Mouse (Mus musculus) liver, adult (tissue): Measurements from ENCODE around the gene Bnc2.

Experiments
- GATA4 ChIP-seq: IDR thresholded peaks from 2 replicates; pipeline ENCODE4 v1.6.1; 2014; ENCODE audit warnings: mild to moderate bottlenecking, low read length; ENCODE audit not compliant: insufficient replicate concordance

The Bnc2 gene

DNA sequence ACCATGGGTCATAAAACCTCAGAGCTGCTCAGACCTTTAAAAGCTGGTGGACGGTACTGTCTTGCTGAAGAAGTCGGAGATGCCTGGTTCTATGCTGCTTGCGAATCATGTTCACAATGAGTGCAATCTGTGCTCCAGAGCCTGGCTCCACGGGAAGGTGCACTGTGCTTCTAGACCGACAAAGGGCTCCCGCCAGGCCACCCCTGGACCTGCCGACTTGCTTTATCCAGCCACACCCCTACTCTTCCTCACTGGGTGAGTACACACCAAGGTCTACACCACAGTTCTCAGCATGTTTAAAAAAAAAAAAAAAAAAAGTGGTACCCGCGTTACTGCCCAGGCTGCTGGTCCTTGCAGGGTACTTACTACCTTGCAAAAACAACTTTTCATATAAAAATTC lies 174.8 kb downstream of the Bnc2 start:
- TF ChIP-seq GATA4 = no peak

GRCm38 (mm10) chr4:84498469-84498868 lies 176.6 kb downstream of the Bnc2 start:
- no peak for TF ChIP-seq GATA4

GRCm38 (mm10) chr4:84488323-84488722 lies 186.8 kb downstream of the Bnc2 start:
- TF ChIP-seq GATA4 = no peak

DNA sequence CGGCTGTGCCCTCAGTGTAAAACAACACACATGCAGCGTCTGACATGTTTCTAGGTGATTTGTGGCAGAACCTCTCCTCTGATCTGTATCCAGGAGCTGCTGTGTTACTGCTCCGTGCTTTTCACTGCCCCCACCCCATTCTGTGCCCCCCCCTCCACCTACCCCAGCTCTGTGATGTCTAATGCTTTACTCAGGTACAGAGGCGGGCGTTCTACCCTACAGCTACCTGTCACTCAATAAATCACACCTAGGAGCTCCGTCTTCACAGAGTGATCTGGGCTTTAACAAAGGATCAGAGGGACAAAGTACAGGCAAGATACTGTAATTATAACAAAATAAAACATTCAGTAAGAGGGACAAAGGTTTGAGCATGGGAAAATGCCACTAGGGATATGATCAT lies 192.4 kb downstream of the Bnc2 start:
- TF ChIP-seq GATA4 = no peak

DNA sequence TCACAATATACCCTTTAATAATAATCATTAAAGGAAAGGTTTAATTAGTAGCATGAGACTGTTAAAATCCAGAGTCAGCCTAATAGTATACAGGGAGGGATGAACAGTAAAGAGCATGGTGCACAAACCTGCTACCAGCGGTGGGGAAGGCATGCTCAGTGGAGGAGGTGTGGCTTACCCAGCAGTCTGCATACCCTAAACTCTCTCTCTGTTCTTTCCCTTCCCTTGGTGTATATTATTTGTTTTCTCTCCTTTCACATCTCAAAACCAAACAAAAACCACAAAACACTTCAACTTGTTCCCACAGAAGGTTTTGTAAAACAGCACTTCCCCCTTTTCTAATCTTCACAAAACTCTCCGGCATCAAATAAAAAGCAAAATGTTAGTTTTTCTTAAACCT lies 202.4 kb downstream of the Bnc2 start:
- no peak for TF ChIP-seq GATA4

GRCm38 (mm10) chr4:84470106-84470885 lies 204.8 kb downstream of the Bnc2 start:
- TF ChIP-seq GATA4 = no peak

DNA sequence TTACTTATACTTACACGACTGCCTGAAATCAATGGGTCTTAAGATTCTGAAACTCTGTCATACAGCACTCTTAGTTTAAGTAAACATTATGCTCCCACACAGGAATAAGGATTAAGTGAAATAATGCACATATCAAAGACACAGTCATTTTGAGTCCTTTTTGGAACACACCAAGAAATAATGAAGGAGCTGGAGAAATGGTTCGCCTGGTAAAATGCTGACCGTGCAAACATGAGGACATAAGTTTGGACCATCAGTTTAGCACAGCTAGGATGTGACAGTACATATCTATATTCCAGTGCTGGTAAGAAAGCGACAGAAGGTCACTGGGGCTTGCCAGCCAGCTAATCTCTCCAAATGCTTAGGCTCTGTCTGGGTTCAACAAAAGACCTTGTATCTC lies 205.7 kb downstream of the Bnc2 start:
- TF ChIP-seq GATA4 = no peak

- TF ChIP-seq GATA4 = no peak
Measured at GRCm38 (mm10) chr4:84467722-84468121, 207.4 kb downstream of the Bnc2 start.

DNA sequence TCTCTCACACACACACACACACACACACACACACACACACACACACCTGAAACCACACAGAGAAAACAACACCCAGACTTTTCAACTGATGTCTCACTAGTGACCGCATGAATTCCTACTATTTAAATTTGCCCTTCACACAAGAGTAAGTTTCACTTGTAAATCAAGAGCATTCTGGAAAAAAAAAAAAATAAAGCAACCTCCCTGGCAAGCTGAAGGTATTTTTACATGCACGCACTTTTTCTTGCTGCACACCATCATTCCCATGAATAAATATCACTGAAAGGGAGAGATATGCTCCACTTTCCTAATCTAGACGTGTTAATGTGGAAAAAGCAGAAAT lies 216.9 kb downstream of the Bnc2 start:
- no peak for TF ChIP-seq GATA4

DNA sequence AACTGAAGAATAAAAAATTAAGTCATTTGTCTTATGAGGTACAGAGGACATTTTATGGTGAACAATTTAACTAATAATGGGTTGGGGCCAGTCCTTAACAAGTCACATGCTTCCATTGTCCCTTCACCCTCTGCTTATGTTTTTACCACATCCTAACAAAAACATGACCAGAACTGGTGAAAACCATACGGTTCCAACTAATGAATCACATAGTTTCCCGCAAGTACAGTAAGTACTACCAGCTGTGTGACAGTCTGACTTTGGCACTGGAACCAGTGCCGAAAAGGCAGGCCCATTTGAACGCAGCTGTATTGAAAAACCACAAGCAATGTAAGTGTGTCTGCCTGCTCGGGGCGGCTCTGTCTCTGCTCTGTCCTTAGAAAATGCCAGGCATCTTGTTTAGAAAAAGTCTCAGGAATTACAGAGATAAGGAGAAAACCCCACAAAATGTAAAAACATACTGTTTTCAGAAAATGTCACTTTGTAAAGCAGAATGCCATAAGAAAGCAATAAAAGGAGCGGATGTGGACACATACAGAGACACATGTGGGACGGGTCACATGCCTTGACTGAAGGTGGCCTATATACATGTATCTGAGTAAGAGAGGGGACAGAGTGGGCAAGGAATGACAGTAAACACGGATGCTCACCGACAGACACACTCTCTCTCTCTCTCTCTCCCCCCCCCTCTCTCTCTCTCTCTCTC lies 217.4 kb downstream of the Bnc2 start:
- no peak for TF ChIP-seq GATA4

DNA sequence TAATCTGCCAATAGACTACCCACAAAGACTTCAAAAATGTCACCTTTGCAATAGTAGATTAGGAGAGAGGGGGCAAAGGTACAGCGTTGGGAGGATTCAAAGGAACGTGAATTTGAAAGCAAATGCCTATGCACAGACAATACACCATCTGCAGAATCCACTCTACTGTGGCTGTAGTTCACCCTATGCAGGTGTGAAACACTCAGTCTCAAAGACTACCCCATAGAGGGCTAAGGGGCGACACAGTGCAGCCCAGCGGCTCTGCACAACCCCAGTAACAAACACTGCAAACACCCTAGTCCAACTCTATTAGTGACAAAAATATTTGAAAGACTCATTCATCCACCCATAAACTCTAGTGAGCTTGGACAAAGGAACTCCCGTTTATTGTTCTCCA lies 218.2 kb downstream of the Bnc2 start:
- TF ChIP-seq GATA4 = no peak

DNA sequence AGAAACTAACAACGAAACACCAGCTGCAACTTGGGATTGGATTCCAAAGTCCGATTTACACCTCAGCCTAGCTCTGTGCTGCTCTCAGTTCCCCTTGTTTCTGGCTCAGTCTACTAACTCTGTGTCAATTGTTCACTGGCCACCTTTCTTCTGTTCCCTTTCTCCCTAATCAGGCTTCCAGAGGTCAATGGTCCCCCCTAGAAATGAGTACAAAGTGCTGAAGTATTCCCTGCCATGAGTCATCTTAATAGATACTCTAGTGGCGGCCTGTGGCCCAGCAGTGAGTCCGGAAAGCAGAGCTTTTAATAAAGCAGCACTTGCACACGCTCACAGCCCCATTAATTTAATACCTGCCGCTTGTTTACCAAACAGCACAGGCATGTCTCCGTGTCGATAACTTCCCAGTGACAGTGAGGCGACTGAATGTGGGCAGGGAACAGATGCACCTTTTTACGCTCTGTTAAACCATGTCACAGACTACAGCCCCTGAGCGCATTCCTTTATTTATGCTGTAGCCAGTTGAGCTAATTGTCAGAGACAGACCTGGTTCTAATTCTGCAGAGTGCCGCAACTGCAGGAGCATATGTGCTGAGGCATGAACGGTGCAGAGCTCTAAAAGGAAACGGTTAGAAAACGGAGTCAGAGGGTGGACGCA lies 218.8 kb downstream of the Bnc2 start:
- no peak for TF ChIP-seq GATA4

GRCm38 (mm10) chr4:84454493-84454892 lies 220.6 kb downstream of the Bnc2 start:
- no peak for TF ChIP-seq GATA4

- TF ChIP-seq GATA4 = no peak
Measured at GRCm38 (mm10) chr4:84453586-84453985, 221.5 kb downstream of the Bnc2 start.

DNA sequence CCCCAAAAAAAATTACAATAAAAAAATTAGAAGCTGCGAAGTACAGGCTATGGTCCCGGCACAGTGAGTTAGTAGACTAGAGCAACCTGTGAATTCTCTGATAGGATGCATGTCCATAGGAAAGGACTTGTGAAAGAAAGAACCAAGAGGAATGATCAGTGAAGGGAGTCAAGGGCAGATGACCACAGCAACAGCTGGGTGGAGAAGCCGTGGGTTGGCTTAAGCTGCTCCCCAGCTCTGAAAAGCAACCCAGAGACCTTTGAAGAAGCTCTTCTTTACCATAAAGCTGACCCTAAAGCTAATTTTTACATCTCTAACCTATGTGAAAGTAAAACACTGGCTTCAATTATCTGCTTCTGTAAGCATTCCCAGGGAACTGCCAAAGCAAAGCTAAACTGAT lies 222.4 kb downstream of the Bnc2 start:
- no peak for TF ChIP-seq GATA4

- TF ChIP-seq GATA4 = no peak
Measured at GRCm38 (mm10) chr4:84449246-84450005, 225.6 kb downstream of the Bnc2 start.

DNA sequence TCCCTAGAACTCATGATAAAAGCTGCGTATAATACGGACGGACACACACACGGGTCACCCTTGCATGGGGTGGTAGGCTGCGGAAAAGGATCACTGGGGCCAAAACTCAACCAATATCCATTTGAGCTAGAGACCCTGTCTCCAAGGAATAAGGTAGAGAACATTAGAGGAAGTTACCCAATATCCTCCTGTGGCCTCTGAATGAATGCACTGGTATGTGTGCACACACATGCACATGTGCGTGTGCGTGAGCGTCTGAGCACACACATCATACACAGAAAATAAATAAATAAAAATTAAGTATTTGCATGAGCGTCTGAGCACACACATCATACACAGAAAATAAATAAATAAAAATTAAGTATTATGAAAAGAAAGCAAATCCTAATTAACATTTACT lies 241.8 kb downstream of the Bnc2 start:
- no peak for TF ChIP-seq GATA4
